Mouse (Mus musculus) retina, embryonic 14.5 days (tissue): ENCODE data around the gene Cxcr1.

Source experiments
- DNase-seq: peaks from one replicate; pipeline ENCODE4 v3.0.0-alpha.2; 2015; ENCODE audit warnings: low spot score

The Cxcr1 gene

DNA sequence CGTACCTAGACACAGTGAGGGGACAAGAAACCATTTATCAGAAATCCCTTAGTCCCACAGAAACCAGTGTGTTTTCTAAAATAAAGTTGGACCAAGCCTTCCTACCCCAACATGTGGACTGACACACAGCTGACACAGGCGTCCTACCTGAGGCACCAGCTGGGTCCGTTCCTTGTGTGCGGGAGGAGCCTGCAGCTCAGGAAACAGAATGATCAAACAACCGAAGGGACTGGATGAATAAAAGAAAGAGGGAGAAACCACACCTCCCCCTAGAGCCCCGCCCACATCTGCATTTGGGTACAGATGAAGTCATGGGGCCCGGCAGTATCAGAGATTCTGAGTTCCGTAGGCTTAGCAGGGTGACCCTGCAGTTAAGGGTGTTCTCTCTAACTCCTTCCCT is at the start of gene Cxcr1:
Gene Cxcr1, minus strand, starts transcription at position 187 of the 400 bp plus-strand sequence.
- DNase-seq, result no peak

DNA sequence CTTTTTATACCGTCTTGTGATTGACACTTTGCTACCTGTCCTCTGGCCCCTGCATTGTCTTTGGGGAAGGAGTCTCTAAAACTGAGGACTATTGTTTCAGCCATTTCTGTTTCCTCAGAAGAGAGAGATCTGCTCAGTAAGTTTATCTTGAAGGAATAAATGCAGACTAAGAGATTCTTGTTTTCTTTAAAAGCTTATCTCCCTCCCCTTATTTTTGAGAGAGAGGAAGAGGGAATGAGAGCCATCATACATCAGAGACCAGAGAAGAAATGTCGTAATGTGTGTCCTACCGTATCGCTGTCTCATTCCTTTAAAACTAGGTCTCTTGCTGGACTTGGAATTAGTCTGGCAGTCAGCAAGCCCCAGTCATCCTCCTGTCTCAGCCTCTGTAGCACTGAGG is 46.4 kb upstream of the Cxcr1 start:
- no peak for DNase-seq

DNA sequence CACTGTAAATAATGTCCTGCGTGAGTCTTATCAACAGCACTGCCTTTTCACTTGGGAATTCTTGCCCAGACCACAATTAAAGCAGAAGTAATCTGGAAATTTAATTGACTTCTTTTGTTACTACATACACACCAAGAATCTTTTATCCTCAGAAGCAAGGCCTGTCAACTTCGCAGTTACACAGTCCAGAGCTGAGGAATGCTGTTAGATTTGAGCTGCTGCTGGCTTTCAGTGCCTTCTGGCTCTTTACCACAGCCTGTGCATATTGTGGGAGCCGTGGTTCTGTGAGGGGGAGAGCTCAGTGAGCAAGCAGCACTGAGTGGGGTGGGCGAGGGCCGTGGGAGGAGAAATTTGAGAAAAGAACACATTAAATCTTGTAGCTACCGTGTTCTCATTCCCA is 45.9 kb upstream of the Cxcr1 start:
- DNase-seq, result no peak

DNA sequence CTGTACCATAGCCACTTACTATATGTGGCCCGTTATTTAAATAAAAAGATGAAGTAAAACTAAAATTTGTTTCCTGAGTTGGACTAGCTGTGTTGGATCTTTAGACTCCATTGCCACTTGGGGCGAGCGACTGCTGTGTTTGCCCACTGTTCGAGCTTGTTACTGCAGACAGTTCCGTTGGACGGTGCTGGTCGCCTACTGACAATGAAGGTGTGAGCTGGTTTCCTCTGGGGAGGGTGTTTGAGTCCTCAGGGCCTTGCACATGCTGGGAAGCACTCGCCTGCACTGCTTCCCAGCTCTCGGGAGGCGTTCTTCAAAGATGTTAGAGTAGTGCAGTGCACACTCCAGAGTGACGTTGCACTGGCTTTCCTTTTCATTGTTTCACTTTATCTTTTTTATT is 45.2 kb upstream of the Cxcr1 start:
- no peak for DNase-seq

DNA sequence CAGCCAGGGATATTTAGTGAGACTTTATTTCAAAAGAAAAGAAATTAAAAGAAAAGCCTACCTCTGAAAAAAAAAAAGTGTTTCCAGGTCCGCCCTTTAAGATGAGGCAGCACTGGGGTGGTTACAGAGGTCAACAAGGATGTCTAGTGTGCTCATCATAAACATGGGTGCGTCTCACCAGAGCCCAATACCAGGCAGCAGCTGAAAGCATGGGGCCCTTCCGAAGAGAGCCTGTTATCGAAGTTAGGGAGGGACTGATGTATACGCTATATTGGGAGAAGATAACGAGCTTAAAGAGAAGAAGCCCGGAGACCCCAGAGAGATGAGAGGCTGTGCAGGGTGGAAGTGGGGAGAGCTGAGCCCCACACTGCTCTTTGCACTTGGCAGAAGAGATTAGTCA is 44.7 kb upstream of the Cxcr1 start:
- DNase-seq, result no peak

DNA sequence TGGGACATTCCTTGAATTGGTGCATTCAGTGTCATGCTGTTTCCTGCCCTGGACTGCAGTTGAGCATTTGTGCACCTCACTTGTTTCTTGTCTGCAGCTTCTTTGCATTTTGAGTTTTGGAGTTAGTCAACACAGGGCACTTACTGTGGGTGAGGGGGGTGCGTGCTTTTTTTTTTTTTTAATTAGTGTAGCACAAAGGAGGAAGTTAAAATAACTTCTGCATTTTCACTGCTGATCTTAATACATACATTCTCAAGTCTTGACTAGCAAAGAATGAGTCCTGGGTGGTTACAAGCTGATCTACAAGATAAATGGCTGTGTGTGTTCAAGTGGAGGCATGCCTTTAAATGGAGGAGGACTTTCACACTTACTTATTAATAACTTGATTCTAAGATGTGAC is 43.7 kb upstream of the Cxcr1 start:
- no peak for DNase-seq

DNA sequence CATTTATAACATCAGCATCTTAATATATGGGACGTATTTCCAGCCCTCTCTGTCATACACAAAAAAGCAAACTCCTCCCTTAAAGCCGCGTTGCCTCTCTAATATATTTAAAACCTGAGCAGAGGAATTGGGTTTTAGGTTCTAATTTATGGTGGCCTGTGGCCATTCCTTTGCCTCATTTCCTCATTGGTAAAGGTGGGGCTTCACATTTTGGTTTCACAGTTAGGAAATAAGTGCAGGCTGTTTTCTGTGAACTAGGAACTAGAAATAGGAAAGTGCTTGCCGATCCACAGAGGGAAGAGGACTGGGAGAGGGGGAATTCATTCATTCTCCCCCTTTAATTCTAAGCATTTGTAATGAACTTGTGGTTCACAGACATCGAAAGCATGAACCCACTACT is 43.2 kb upstream of the Cxcr1 start:
- DNase-seq, result no peak

DNA sequence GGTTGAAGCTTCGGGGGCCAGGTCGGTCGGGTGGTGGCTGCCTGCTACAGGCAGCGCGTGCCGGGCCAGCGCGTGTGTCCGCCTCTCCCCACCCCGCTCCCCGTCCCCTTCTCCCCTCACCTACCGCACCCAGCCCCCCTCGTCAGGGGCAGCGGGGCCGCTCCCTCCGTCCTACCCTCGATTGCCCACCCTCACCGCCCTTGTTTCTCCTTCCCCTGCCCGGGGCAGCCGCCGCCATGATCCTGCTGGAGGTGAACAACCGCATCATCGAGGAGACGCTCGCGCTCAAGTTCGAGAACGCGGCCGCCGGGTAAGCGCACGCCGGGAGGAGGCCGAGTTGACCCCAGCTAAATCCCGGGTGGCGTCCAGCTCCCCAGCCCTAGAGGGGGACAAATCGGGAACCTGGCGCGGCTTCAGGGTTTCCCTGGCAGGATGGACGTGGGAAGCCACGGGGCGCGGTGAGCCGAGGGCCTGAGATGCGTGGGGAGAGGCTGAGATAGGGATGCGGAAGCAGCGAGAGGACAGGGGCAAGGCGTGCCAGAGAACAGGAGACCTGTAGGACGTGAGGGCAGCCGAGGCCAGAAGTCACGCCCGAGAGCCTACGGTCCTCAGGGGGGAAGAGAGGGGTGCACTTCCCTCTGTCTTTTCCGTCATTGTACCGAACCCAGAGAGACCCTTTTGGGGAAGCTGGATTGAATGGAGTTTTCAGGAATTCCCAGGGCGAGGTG is 42.3 kb upstream of the Cxcr1 start:
- DNase-seq, result no peak

DNA sequence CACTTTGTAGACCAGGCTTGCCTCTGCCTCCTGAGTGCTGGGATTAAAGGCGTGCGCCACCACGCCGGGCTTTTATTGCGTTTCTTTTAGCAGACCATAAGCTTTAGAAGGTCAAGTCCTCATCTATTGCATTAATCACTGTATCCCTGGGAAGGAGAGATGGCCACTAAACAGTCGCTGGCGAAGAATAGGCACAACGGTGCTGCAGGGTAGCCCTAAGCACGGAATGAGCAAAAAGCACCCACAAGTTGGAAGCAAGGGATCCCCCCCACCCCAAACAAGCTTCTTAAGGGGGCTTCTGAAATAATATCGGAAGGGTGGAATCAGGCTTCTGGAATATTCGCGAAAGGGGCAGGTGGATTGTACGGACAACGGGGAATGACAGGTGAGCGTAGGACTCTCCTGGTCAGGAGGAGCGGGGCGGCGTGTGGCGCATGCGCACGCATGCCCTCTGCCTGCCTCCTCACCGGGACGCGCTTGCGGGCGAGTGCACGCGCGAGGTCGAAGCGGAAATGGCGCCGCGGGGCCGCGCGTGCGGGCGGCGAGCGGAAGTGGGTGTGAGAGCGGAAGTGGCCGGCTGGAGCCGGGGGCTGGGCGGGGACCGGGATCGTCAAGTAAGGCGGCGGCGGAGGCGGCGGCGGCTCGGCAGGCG is 41.6 kb upstream of the Cxcr1 start, which contains the start of gene Arpc2:
Gene Arpc2, plus strand, starts transcription at position 147 of the 652 bp plus-strand sequence.
- peak; percentile 95 for DNase-seq

DNA sequence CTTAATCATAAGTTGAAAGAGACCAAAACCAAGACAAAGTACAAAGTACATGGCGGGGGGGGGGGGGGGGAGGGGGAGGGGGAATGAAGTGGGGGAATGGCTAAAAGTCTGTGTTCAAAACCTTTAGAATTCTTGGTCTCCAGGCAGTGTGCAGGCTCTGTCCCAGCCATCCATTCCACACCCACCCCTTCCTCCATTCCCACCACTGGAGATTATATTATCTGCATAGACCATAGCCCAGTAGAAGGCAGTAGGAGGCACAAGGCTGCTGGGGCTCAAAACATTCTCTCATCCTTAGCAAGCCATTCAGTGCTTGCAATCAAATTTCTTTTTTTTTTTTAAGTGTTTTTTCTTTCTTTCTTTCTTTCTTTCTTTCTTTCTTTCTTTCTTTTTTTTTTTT is 36.6 kb upstream of the Cxcr1 start:
- DNase-seq, result no peak

DNA sequence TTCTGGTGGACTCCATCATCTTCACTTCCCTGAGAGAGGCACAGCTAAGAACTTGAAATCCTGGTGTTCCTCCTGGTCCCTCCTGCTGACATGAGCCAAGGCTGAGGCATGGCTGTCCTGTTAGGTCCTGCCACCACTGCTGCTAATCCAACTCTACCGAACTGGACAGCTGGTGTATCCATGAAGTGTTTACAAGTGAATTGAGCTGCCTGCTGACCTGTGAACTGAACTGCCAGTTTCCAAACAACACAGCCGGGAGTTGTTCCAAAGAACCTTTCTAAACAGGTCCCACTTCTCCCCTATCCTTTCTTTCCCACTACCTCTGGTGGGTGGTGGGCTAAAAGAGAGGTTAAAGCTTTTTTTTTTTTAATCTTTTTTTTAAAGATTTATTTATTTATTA is 35.5 kb upstream of the Cxcr1 start:
- no peak for DNase-seq

DNA sequence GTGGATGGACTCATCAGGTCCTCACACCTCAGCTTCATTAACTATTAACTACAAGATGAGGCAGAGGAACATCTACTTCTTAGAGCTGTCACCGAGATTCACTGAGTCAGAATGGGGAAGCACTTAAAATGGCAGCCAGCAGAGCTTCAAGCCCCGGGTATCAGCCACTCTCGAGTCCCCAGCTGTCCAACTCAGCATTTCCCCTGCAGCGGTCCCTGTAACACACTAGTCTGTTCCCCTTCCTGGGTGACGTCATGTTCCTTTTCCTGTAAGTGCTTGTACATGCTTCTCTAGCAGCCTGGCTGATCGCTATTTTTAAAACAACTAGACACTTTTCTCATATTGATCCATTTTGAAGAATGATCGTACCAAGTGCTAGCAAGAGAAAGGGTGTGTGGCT is 32.9 kb upstream of the Cxcr1 start:
- DNase-seq, result no peak

DNA sequence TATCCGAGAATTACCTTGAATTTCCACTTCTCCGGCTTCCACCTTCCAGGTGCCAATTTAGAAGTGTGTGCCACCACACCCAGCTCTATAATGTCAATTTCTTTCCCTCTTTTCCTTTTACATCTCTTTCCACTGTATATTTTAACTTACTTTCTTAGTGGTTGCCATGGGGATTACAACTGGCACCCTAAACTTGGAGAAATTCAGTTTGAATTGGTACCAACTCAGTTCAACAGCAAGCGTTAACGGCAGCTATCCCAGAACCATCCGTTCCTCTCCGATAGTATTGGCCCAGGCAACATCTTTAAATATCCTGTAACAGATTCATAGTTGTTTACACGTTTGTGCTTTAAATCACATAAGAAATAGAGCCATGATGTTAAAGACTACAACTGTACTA is 25.5 kb upstream of the Cxcr1 start:
- no peak for DNase-seq

DNA sequence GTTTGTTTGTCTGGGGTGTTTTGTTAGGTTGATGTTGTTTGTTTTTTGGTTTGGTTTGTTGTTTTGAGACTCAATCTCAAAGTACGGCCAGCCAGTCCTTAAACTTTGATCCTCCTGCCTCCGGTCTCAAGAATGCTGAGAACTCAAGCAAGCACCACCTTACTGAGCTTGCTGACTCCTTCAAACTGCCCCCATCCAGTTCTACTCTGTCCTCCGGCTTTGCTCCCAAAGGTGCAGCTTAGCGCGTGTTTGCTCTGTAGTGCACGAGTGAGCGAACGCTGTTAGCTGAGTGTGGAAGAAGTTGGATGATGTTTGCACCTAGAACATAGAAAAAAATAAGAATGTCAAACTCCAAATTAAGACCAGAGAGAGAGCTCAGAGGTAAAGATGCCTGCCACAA is 14.5 kb upstream of the Cxcr1 start:
- DNase-seq, result no peak

DNA sequence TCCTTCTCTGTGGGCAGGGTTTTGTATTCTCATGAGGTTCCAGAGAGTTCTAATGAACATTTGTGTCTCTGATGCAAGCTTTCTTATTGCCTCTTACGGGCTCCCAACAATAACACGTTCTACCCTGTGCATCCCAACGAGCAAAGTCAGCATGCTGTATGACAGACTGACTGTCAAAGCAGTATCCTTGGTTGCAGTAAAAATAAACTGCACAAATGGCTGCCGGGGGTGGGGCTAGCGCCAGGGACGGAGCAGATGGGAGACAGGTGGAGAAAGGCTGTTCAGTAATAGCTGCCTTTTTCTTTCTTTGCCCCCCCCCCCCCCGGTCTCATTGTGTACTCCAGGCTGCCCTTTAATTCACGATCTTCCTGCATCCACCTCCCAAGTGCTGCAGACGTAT is 13.5 kb upstream of the Cxcr1 start:
- no peak for DNase-seq

DNA sequence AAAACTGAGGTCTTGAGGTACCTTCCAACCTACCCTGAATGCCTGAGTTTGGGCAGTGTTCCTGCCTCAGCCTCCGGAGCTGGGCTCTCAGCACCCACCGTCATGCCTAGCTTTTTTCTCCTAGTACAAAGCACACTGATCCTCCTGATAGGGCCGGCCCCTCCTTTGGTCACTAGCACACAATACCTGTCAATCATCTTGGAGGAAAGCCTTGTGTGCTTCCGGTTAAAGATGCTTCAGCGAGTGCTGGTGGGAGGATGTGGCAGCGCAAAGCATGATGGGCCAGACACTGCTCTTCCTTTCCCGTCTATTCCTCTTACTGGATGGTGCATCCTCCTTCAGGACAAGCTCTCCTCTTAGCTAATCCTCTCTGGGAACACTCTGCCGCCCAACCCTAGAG is 12.2 kb upstream of the Cxcr1 start:
- DNase-seq, result no peak

DNA sequence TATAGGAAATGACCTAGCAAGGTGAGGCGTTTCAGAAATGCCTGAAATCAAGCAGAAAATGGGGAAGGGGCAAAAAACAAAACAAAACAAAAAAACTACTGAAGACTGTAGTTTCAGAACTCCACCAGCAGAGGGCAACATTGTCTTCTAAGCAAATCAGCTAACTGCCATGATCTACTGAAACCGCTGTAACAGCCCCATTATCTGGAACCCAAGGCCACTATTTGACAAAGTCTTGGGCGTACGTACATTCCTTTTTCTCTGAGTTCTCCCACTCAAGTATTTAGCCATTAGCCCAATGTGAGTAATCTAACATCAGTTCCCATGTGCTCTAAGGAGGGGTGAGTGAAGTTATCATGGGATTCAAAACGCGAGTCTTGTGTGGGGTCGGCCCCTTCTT is 11.4 kb upstream of the Cxcr1 start:
- peak; percentile 73 for DNase-seq

DNA sequence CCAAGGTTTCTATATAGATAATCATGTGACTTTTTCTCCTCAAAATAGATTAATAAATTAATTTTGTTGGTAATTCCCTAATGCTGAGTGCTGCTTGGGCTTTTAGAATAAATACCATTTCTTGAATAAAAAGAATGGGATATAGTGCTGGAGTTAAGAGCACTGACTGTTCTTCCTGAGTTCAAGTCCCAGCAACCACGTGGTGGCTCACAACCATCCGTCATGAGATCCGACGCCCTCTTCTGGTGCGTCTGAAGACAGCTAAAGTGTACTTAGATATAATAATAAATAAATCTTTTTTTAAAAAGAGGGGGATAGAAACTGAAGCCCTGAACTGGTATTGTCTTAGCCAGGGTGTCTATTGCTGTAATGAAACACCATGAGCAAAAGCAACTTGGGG is 9.0 kb upstream of the Cxcr1 start:
- DNase-seq, result no peak

DNA sequence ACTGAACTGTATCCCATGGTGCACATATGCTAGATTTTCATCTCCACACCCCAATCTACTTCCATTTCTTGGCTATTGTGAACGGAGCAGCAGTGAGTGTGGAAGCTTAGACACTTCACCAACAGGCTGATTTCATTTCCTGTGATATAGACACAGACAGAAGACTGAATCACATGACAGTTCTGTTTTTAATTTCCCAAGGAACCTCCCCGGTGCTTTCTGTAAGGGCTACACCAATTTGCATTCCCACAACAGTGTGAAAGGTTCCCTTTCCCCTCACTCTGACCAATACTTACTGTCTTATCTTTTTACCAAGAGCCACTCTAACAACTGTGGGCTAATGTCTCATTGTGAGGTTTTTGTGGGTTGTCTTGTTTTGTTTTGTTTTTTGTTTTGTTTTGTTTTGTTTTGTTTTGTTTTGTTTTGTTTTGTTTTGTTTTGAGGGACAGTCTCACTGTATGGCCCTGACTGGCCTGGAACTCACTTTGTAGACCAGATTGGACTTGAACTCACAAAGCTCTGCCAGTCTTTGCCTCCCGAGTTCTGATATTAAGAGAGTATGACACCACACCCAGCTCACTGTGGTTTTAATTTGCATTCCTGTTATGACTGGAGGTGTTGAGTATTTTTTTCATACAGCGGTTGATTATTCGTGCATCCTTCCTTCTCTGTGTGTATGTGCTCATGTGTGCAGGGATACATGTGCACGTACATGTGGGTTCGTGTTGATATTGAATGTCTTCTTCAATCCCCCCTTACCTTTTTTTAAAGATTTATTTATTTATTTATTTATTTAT is 6.8 kb upstream of the Cxcr1 start:
- no peak for DNase-seq

DNA sequence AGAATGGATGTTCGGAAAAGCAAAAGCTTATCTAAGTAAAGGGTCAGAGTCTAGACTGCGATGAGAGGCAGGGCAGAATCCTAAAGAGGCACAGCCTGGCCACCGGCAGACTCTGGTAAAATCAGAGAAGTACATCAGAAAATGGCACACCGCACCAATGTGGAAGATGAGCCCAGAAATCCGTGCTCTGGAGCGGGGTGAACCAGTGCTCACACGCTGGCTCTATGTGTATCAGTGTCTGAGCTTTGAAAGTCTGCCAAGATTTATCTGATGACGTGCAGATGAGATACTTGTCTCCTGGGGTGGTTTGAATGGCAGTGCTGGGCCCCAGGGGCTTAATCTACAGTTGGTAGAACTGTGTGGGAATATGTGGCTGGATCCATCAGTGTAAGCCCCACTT is 4.6 kb upstream of the Cxcr1 start:
- DNase-seq, result no peak

DNA sequence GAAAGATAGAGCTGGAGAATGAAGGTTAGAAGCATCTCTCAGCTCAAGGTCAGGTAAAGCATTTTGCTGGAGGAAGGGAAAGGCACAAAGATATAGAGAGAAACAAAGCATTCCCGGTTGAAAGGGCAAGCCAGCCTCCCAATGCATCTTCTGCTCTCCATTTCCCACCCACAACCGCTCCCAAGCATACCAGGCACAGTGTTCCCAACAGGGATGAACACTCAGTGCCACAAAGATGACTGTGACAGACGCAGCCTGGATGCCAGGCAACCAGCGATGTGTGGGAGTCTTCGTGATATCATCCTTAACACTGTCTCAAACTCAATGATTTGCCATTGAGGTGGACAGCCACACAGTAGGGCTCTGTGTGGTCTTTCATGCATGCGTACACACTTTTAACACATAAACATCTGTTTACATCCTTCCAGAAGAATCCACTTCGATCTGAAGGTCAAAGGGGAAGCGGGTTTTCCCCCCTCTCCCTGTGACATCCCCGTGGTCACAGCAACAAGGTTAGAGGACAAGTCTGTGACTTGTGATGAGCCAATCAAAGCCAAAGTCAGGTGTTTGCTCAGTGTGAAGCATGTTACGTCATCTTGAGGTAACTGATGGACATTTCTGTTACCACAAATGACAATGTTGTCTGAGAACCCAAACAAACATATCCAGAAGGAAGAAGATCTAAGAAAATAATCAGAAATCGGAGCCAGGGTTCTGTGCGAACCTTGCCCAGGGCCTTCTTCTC is 3.5 kb upstream of the Cxcr1 start:
- no peak for DNase-seq

DNA sequence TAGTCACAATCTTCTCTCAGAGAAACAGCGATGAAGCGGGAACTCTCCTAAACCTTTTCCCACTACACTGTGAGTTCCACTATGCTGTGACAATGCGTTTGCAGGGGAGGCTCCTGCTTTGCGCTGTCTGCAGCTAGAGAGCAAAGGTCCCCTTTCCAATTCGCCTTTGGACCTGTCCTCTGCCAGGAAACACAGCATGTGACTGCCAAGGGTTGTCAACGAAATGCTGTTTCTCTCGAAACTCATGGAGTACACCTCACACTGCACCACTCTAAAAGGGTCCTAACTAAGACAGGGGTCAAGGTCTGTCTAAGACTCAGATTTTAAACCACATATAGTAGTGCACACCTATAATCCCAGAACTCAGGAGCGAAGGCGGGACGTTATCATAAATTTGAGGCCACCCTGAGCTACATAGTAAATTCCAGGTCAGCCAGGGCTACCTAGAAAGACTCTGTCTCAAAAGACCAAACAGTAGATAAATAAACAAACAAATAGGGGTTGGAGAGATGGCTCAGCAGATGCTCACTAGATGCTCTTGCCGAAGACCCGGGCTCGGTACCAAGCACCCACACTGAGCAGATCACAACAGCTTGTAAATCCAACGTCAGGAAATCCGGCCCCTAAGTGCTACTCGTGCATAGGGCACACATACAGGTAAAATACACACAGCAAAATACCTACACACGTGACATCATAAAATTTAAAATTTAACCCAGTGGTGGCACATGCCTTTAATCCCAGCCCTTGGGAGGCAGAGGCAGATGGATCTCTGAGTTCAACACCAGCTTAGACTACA is 2.4 kb upstream of the Cxcr1 start:
- DNase-seq, result no peak
